Mouse (Mus musculus) kidney, adult 18-20 months (tissue): ENCODE measurements at regions not wholly inside any gene's neighbourhood (a gene's known extent, or its start where the extent isn't known, plus 50 kb on each side); places are given as distances from the start of the nearest gene placed in this dataset.

Experiments used
- DNase-seq: peaks from one replicate; pipeline ENCODE4 v3.0.0; 2021

GRCm38 (mm10) chr9:27702140-27702539, 88.4 kb upstream of the Opcml start:
- DNase-seq: no peak

GRCm38 (mm10) chr9:27704001-27704400, 86.6 kb upstream of the Opcml start:
- DNase-seq: no peak

- no peak for DNase-seq
Observed at GRCm38 (mm10) chr9:27723840-27724408, 66.7 kb upstream of the Opcml start.

- no peak for DNase-seq
Observed at GRCm38 (mm10) chr9:27724576-27724975, 66.0 kb upstream of the Opcml start.

GRCm38 (mm10) chr9:27728652-27729557, 61.7 kb upstream of the Opcml start:
- DNase-seq: no peak

GRCm38 (mm10) chr9:27729558-27729889, 61.1 kb upstream of the Opcml start:
- no peak for DNase-seq

- peak; percentile 11 for DNase-seq
Observed at GRCm38 (mm10) chr9:27739287-27739686, 51.3 kb upstream of the Opcml start.
